Mouse (Mus musculus) cortical plate, adult 2 months (tissue): ENCODE measurements around the gene Faf1.

Experiments used
- CTCF ChIP-seq: fragments of 200-500 bp; IDR thresholded peaks from 2 replicates; pipeline ENCODE4 v1.5.1; 2011; ENCODE audit warnings: mild to moderate bottlenecking, control low read depth, low read length; ENCODE audit not compliant: insufficient read depth; ENCODE audit errors: extremely low read depth
- POLR2A ChIP-seq: fragments of 200-500 bp; IDR thresholded peaks from 2 replicates; pipeline ENCODE4 v1.6.1; 2011; ENCODE audit warnings: mild to moderate bottlenecking, low read length, control low read depth; ENCODE audit not compliant: insufficient read depth; ENCODE audit errors: extremely low read depth

DNA sequence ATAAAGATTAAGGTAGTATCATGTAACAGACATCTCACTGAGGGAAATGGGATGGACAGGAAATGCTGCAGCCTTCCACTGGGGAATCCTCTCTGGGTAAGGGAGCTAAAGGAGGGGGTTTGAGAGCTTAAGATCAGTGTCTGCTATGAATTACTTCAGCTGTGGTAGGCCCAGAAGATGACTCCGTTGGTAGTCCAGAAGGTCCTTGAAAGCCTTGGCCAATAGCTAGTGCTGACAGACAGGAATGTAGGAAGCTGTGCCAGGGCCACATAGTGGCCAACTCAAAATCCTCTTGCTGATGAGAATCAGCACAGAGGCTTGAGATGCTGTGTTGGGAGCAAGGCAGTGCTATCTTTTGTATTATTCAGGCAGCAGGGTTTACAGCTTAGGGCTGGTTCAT lies 59.4 kb downstream of the Faf1 start:
- no peak for TF ChIP-seq CTCF
- no peak for TF ChIP-seq POLR2A
